Mouse (Mus musculus) frontal cortex, postnatal 10 days (tissue): ENCODE results near the gene Gm21738.
"Not testable (repeated sequence)": the region's sequence is repeated elsewhere in the genome, so short reads cannot be mapped to it uniquely, and the experiment has no call there.

Experiments
- DNase-seq, 2 experiments: peaks; one replicate each; pipeline ENCODE4 v3.0.0; 2022; ENCODE audit warnings: low spot score in 2 of 2, mixed read lengths in 1 of 2

The Gm21738 gene

DNA sequence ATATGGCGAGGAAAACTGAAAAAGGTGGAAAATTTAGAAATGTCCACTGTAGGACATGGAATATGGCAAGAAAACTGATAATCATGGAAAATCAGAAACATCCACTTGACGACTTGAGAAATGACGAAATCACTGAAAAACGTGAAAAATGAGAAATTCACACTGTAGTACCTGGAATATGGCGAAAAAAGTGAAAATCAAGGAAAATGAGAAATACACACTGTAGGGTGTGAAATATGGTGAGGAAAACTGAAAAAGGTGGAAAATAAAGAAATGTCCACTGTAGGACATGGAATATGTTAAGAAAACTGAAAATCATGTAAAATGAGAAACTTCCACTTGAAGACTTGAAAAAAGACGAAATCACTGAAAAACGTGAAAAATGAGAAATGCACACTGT, at the start of gene Gm21738:
Gene Gm21738 (minus strand): TSS at position 101 of the 400 bp plus-strand sequence.
- DNase-seq, result not testable (repeated sequence)

DNA sequence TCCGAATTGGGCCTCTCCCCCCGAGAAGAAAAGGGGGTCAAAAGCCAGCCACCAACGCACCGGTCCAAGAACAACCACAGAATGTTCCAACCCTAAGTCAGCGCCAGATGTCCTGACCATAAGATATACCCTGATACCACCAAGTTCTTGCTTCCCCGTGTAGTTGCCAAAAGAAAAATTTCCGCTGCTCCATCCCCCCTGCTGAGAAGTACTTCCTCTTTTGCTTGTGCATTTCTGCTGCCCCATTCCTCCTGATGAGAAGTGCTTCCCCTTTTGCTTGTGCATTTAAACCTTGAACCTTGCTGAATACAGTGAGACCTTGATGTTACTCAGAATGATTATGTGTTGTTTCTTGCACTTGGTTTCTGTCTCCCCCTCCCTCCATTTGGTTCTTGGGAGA, 35.0 kb downstream of the Gm21738 start:
- not testable (repeated sequence) for DNase-seq
